Mouse (Mus musculus): ENCODE measurements around the gene Qrich1. TPM values are rescaled to one million over a fixed set of nuclear protein-coding genes. Genes with fewer than 3 reads are reported as not detected.

Qrich1 gene
- polyA plus RNA-seq, 1 experiment from 2014 or later = 164 TPM

DNA sequence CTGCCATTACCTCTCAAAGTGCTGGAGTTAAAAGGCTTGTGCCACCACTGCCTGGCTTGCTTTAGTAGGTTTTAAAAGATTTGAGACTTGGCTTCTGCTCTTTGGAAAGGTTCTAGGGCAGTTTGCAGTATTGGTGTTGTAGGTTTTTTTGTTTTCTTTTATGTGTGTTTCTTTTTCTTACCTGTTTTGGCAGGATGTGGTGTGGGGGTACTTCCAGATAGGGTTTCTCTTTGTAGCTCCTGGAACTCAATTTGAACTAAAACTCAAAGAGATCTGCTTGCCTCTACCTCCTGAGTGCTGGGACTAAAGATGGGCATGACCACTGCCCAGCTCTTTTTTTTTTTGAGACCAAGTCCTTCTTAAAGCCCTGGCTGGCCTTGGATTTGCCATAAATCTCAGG, 24.2 kb downstream of the Qrich1 start:
- H3K4me3 ChIP-seq = no peak overlapping the region
- ATAC-seq (ENCODE audit: low FRiP score, low read depth) = no peak
- H3K27ac ChIP-seq = no peak overlapping the region
- no peaks in the 10 kb centered on the region for H3K9me3 ChIP-seq
- no peak overlapping the region for H3K9ac ChIP-seq
- H3K36me3 ChIP-seq = peaks cover 82% of the 10 kb centered on the region
- H3K4me1 ChIP-seq = no peaks in the 10 kb centered on the region
- no peak overlapping the region for H3K4me2 ChIP-seq (replicated peaks)
- H3K27me3 ChIP-seq (replicated peaks) = no peaks in the 10 kb centered on the region

DNA sequence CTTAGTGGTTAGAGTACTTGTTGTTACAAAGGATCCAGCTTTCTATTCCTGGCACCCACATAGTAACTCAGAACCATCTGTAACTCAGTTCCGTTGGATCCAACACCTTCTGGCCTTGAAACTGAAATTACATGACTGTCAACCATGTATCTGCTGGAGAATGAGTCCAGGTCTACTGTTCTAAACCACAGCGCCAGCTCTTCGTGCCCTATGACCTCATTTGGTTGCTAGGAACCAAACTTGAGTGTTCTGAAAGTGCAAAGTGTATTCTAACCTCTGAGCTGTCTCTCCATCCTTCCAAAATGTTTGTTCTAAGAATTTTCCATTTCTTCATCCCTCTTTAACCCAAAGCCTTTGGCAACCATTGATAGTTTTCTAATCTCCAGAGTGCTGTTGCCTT, 29.4 kb downstream of the Qrich1 start:
- H3K27ac ChIP-seq = no peak overlapping the region
- H3K9ac ChIP-seq = no peak overlapping the region
- peaks cover 85% of the 10 kb centered on the region for H3K36me3 ChIP-seq
- 98% methylated on average over 3 of the region's 3 CpGs for WGBS
- no peak overlapping the region for H3K4me3 ChIP-seq
- no peaks in the 10 kb centered on the region for H3K9me3 ChIP-seq
- H3K27me3 ChIP-seq (replicated peaks) = no peaks in the 10 kb centered on the region
- no peak for ATAC-seq (ENCODE audit: low FRiP score, low read depth)
- no peaks in the 10 kb centered on the region for H3K4me1 ChIP-seq
- no peak overlapping the region for H3K4me2 ChIP-seq (replicated peaks)

DNA sequence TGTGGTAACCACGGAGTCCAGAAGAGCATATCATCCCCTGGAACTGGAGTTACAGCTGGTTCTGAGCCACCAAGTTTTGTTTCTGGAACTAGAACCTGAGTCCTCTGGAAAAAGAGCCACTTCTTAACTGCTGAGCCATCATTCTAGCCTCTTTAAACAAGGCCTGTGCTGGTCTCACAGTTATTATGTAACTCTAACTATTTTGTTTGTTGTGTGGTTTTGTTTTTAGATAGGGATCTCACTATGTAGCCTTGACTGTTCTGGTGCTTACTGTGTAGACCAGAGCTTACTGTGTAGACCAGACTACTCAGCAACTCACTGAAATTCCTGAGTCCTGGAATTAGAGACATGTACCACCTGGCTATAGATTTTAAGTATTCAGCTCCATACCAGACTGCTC, 30.3 kb downstream of the Qrich1 start:
- H3K4me1 ChIP-seq = no peaks in the 10 kb centered on the region
- WGBS = 91% methylated on average over 1 of the region's 1 CpGs
- H3K9me3 ChIP-seq = no peaks in the 10 kb centered on the region
- no peaks in the 10 kb centered on the region for H3K27me3 ChIP-seq (replicated peaks)
- peaks cover 76% of the 10 kb centered on the region for H3K36me3 ChIP-seq
- no peak overlapping the region for H3K9ac ChIP-seq
- no peak overlapping the region for H3K4me2 ChIP-seq (replicated peaks)
- no peak overlapping the region for H3K4me3 ChIP-seq
- H3K27ac ChIP-seq = no peak overlapping the region
- ATAC-seq (ENCODE audit: low FRiP score, low read depth) = no peak

DNA sequence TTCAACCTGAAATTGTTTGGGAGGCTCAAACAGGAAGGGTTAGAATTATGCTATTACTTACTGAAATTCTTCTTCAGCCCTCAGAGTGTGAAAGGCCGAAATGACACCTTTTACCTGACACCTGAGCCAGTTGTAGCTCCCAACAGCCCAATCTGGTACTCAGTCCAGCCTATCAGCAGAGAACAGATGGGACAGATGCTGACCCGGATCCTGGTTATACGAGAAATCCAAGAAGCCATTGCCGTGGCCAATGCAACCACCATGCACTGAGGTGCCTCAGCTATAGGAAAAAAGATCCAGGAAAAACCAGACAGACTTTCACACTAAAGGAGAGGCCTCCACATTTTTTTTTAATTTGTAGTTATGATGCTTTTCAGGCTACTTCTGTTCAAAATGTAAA, 42.6 kb downstream of the Qrich1 start:
- no peak overlapping the region for H3K4me3 ChIP-seq
- H3K9me3 ChIP-seq = no peaks in the 10 kb centered on the region
- no peak overlapping the region for H3K9ac ChIP-seq
- peaks cover 11% of the 10 kb centered on the region for H3K4me1 ChIP-seq
- 92% methylated on average over 4 of the region's 4 CpGs for WGBS
- no peaks in the 10 kb centered on the region for H3K27me3 ChIP-seq (replicated peaks)
- no peak for ATAC-seq (ENCODE audit: low FRiP score, low read depth)
- no peak overlapping the region for H3K27ac ChIP-seq
- H3K36me3 ChIP-seq = peaks cover 79% of the 10 kb centered on the region
- no peak overlapping the region for H3K4me2 ChIP-seq (replicated peaks)

DNA sequence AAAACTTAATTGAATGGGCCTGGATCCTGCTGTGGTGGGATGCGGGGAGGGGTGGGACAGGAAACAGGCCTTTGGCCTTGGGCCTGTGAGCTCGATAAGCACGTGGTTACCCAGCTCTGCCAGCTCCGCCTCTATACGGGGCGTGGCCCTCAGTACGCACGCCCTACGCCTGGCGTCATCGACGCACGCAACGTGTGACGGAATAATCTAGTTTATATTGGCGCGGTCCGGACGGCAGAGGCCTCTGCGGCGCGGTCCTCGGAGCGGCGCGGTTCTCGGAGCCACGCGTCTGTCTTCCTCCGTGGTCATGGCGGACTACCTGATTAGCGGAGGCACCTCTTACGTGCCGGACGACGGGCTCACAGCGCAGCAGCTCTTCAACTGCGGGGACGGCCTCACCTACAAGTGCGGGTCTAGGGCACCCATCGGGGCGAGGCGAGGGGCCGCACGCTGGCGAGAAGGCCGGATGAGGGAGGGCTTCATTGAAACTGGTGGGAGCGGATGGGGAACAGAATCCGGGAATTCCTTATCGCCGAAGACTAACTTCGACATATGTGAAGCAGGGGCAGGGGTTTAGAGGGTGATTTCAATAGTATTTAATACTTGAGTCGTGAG, 43.7 kb downstream of the Qrich1 start, which contains the start of gene Impdh2:
Gene Impdh2 (plus strand): TSS at position 60 of the 615 bp plus-strand sequence.
- ATAC-seq (ENCODE audit: low FRiP score, low read depth) = peak; percentile 99
- under 1% methylated on average over 53 of the region's 53 CpGs for WGBS
- H3K4me3 ChIP-seq = peak within 1 kb of the TSS; percentile 43
- H3K36me3 ChIP-seq = peaks cover 80% of the 10 kb centered on the region
- H3K27me3 ChIP-seq (replicated peaks) = no peaks in the 10 kb centered on the region
- no peak within 1 kb of the TSS for H3K27ac ChIP-seq
- H3K9me3 ChIP-seq = no peaks in the 10 kb centered on the region
- H3K4me2 ChIP-seq (replicated peaks) = peak within 1 kb of the TSS; percentile 66
- peak within 1 kb of the TSS; percentile 64 for H3K9ac ChIP-seq
- H3K4me1 ChIP-seq = peaks cover 11% of the 10 kb centered on the region

DNA sequence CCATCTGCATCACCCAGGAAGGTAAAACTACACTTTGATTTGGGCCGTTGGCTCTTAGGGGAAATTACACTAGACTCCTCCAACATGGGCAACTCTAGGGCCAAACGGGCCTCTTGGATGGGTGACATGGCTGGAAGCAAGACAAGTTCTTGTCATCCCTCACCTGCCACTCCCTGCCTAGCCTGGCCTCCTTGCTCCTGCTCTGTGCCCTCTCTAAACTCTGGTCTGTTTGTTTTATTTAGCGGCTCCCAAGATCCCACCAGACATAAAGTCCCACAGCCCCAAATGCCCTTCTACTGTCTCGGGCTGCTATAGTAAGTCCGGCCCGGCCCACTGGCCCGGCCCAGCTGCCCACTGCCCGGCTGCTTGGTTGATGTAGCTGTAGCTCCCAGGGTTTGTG, 47.1 kb downstream of the Qrich1 start:
- Histone ChIP-seq H3K36me3 (peaks cover 53% of the 10 kb centered on the region), H3K9ac (no peak overlapping the region), H3K4me3 (no peak overlapping the region), H3K4me1 (peaks cover 35% of the 10 kb centered on the region), H3K4me2 (replicated peaks) (no peak overlapping the region), H3K27me3 (replicated peaks) (no peaks in the 10 kb centered on the region), H3K27ac (no peak overlapping the region), H3K9me3 (no peaks in the 10 kb centered on the region)
- WGBS = 96% methylated on average over 8 of the region's 8 CpGs
- ATAC-seq (ENCODE audit: low FRiP score, low read depth) = no peak

DNA sequence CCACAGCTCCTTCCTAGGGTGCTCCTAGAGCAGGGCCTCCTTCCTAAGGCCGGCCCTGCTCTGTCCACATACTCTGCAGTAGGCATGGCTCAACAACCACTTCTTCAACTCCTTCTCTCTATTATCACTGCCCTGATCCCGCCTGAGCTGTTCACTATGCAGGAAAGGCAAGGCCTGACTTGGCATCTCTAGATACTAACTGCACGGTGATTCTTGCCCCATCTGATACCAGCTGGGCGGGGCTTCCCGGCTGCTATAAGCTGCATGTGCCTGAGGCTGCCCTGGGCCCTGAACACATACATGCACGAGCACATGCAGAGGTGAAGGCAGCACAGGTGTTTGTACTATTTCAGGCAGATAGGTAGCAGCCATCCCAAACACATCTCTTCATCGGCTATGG, 47.5 kb downstream of the Qrich1 start:
- Histone ChIP-seq H3K36me3 (peaks cover 48% of the 10 kb centered on the region), H3K27ac (no peak overlapping the region), H3K9ac (no peak overlapping the region)

DNA sequence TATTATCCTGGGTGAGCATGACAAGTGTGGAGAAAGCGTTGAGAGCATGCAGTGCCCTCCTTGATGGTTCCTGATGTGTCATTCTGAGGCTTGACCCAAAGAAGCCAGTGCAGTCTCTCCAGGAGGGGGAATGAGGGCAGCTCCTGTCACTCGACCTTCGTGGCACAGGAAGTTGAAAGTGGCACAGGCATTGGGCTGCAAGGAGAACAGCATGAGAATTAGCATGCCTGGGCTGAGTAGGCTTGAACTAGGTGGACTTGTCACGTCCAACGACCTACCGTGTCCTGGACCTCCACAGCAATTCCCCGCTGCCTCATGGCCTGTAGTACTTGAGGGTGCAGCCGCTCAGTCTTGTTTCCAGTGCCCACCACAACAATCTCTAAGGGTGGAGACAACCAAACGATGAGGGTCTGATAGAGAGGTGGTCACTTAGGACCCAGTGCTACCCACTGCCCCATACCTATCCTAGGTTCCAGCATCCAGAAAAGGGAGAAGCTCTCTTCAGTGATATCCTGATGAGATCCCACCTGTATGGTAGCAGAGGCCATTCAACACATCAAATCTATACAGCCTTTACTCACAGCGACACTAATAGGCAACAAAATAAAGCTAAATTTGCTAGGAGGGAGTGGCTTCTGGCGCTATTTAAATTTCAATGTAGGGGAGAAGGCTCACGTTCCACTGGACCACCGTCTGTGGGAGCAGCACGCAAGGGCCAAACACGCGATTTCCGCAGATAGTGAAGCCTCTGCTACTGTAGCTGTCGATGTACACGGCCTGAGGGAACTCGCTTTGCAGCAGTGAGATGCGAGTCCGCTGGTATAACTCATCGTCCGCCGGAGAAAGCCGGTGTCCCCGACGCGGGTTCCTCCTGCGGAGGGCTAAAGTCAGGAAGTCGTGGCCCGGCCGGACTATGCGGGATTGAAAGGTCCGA, 49.5 kb downstream of the Qrich1 start:
- peaks cover 46% of the 10 kb centered on the region for H3K36me3 ChIP-seq
- peak overlapping the region; percentile 68 for H3K4me3 ChIP-seq
- no peak for ATAC-seq (ENCODE audit: low FRiP score, low read depth)
- no peaks in the 10 kb centered on the region for H3K27me3 ChIP-seq (replicated peaks)
- 13% methylated on average over 35 of the region's 35 CpGs for WGBS
- no peaks in the 10 kb centered on the region for H3K9me3 ChIP-seq
- H3K27ac ChIP-seq = no peak overlapping the region
- H3K4me2 ChIP-seq (replicated peaks) = peak overlapping the region; percentile 99
- peaks cover 47% of the 10 kb centered on the region for H3K4me1 ChIP-seq
- H3K9ac ChIP-seq = peak overlapping the region; percentile 79

More for the DNA sequence above, 47.5 kb downstream of the Qrich1 start:
- H3K4me3 ChIP-seq = no peak overlapping the region
- no peak for ATAC-seq (ENCODE audit: low FRiP score, low read depth)
- H3K4me1 ChIP-seq = peaks cover 35% of the 10 kb centered on the region
- H3K4me2 ChIP-seq (replicated peaks) = no peak overlapping the region
- H3K9me3 ChIP-seq = no peaks in the 10 kb centered on the region
- no peaks in the 10 kb centered on the region for H3K27me3 ChIP-seq (replicated peaks)
- 88% methylated on average over 7 of the region's 7 CpGs for WGBS

DNA sequence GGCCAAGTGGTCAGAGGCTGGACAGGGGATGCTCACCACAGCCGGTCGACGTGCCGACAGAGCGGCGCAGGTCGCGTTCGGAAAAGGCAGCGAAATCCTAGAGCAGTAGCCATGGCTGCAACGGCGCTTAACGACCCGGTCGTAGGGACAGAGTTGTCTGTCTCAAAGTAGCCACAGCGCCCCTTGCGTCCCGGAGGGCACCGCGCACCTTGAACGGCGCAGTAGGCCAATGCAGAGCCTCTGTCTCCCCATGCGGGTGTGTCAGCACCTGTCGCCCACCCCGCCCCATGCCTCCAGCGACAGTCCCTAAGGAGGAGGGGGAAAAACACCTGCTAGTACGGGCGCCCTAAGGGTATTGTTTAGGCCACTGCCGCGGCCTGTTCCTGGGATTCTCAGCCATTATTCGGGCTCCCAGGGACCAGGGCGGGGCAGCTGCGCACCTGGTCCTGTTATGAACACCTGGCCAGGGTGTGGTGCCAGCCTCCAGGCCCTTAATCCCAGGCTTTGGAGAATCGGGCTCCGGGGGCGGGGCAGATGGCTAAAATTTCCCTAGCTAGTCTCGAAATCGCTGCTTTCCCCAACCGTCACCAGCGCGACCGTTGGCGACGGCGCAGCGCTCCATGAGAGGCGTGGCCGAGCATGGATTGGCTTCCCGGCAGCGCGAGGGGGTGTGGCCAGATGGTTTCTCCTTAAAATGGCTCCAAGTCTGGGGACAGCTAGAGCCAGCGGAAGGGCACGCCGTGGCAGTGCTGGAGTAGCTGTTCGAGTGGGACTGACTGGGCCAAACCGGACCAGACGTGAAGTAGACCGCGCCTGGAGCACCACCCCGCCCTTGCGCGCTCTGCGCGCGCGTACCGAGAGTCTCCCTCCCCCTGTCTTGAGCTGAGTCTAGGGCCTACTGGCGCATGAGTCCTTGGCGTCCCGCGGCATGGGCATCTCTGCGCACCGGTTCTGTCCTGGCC, 50.5 kb downstream of the Qrich1 start, which contains the start of gene Ndufaf3:
Gene Ndufaf3 (minus strand): TSS at position 620 of the 962 bp plus-strand sequence.
- Histone ChIP-seq H3K27ac (peak within 1 kb of the TSS; percentile 90), H3K4me2 (replicated peaks) (peak within 1 kb of the TSS; percentile 99), H3K4me3 (peak within 1 kb of the TSS; percentile 68), H3K9me3 (no peaks in the 10 kb centered on the region), H3K9ac (peak within 1 kb of the TSS; percentile 79), H3K36me3 (peaks cover 48% of the 10 kb centered on the region), H3K27me3 (replicated peaks) (no peaks in the 10 kb centered on the region), H3K4me1 (peaks cover 39% of the 10 kb centered on the region)
- peak; percentile 85 for ATAC-seq (ENCODE audit: low FRiP score, low read depth)
- WGBS = under 1% methylated on average over 73 of the region's 73 CpGs

DNA sequence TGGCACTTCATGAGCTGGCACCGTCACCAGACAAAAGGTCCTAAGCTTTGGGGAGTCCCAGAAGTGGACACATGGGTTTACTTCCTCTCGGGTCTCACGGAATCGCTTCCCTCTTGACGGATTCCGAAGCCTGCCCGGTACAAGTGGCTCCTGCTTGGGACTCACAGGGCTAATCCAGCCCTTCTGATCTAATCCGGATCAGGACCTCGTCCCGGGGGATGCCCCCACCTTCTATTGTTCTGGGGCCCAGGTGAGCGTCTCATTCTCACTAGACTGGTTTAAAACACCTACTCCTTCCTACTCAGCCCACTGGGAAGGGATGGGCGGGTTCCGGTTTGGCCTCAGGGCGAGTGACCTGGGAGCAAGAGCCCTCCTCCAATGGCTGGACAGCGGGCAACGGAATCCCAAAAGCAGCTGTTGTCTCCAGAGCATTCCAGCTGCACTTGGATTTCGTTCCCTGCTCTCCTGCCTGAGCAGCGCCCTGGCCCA, 51.4 kb downstream of the Qrich1 start:
- Histone ChIP-seq H3K4me3 (peak overlapping the region; percentile 68), H3K27me3 (replicated peaks) (no peaks in the 10 kb centered on the region), H3K27ac (peak overlapping the region; percentile 90; the same call in 1 of the 2 replicates), H3K36me3 (peaks cover 48% of the 10 kb centered on the region), H3K4me1 (peaks cover 39% of the 10 kb centered on the region), H3K9me3 (no peaks in the 10 kb centered on the region), H3K9ac (peak overlapping the region; percentile 75), H3K4me2 (replicated peaks) (peak overlapping the region; percentile 99)
- no peak for ATAC-seq (ENCODE audit: low FRiP score, low read depth)
- WGBS = 13% methylated on average over 18 of the region's 18 CpGs

DNA sequence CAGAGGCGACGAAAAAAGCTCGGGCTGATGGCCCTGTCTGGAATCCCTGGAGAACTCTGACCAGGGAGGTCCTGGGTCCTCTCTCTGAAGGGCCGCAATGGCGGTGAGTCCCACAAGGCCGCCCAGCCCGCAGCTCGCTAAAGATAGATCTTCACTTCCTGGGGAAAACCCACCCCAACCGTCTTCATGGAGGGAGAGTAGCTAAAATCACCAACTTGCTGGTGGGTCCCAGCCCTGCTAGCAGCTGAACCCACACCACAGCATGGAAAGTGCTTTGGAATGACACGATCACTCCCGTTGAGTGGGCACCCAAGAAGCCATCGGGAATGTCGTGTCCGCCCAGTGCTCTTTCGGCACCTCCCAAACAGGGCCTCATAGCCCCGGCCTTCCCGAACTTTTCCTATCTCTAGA, 51.9 kb downstream of the Qrich1 start:
- H3K27ac ChIP-seq = no peak overlapping the region
- 82% methylated on average over 17 of the region's 17 CpGs for WGBS
- peaks cover 48% of the 10 kb centered on the region for H3K36me3 ChIP-seq
- 0 out of 2 replicates have a peak overlapping the region, but pooled peaks have one; percentile 75 for H3K9ac ChIP-seq
- H3K27me3 ChIP-seq (replicated peaks) = no peaks in the 10 kb centered on the region
- no peak for ATAC-seq (ENCODE audit: low FRiP score, low read depth)
- H3K4me2 ChIP-seq (replicated peaks) = peak overlapping the region; percentile 99
- peak overlapping the region; percentile 68; the same call in 1 of the 2 replicates for H3K4me3 ChIP-seq
- H3K4me1 ChIP-seq = peaks cover 41% of the 10 kb centered on the region
- no peaks in the 10 kb centered on the region for H3K9me3 ChIP-seq
